Mouse (Mus musculus) limb, embryonic 11.5 days (tissue): ENCODE measurements around the gene Vmn1r183. TPM values are rescaled to one million over a fixed set of nuclear protein-coding genes. Genes with fewer than 3 reads are reported as not detected.

Experiments
- ATAC-seq: fragments of 200-750 bp; cut with Nextera tagmentation; 2 replicates; pipeline ENCODE4 v1.8.0; 2017; ENCODE audit warnings: low read depth; ENCODE audit not compliant: insufficient number of reproducible peaks, low FRiP score, low TSS enrichment
- DNase-seq: peaks from one replicate; pipeline ENCODE4 v3.0.0-alpha.2; 2015; ENCODE audit warnings: low spot score
- H3K27ac ChIP-seq: fragments of 300-500 bp; sonication (generic); replicated peaks from 2 replicates; pipeline ENCODE4 v1.5.1; 2014; ENCODE audit warnings: low read depth, mild to moderate bottlenecking, low read length
- H3K27me3 ChIP-seq: fragments of 300-500 bp; sonication (generic); 2 replicates; pipeline ENCODE4 v1.6.1; 2014; ENCODE audit warnings: mild to moderate bottlenecking, low read length, mixed read lengths; ENCODE audit not compliant: control insufficient read depth, insufficient read depth
- H3K36me3 ChIP-seq: fragments of 300-500 bp; sonication (generic); 2 replicates; pipeline ENCODE4 v1.6.1; 2014; ENCODE audit warnings: mild to moderate bottlenecking, low read length, moderate library complexity, mixed read lengths; ENCODE audit not compliant: control insufficient read depth, insufficient read depth
- H3K4me1 ChIP-seq: fragments of 300-500 bp; sonication (generic); 2 replicates; pipeline ENCODE4 v1.6.1; 2014; ENCODE audit warnings: low read length, mixed read lengths; ENCODE audit not compliant: control insufficient read depth, insufficient read depth
- H3K4me2 ChIP-seq: fragments of 300-500 bp; sonication (generic); 2 replicates; pipeline ENCODE4 v1.6.1; 2014; ENCODE audit warnings: low read depth, mild to moderate bottlenecking, moderate library complexity; ENCODE audit not compliant: severe bottlenecking
- H3K4me3 ChIP-seq: fragments of 300-500 bp; sonication (generic); 2 replicates; pipeline ENCODE4 v1.5.1; 2014; ENCODE audit warnings: low read depth, low read length
- H3K9ac ChIP-seq: fragments of 300-500 bp; sonication (generic); 2 replicates; pipeline ENCODE4 v1.6.1; 2014; ENCODE audit warnings: mild to moderate bottlenecking, low read length
- H3K9me3 ChIP-seq: fragments of 300-500 bp; sonication (generic); 2 replicates; pipeline ENCODE4 v1.6.1; 2016; ENCODE audit warnings: low read length; ENCODE audit not compliant: control insufficient read depth
- WGBS: fragments of 180-500 bp; shearing (Covaris S2); extraction: QIAGEN DNeasy Blood & Tissue Kit; methylation state at CpG from one replicate; pipeline ENCODE4 v1.1.7; 2014; 5-methylcytosine and 5-hydroxymethylcytosine counted together
- polyA plus RNA-seq: library from polyadenylated mRNA; unstranded; fragments of >200 nt; fragmentation: Nextera tagmentation; extraction: Ambion mirVana; gene quantifications from 2 replicates; pipeline ENCODE4 v1.2.1, GENCODE M21; 2014

Vmn1r183 gene
- polyA plus RNA-seq, 1 experiment from 2014 or later: not detected

GRCm38 (mm10) chr7:24105144-24105703, 52.2 kb downstream of the Vmn1r183 start:
- no peaks in the 10 kb centered on the region for H3K4me1 ChIP-seq
- no peak overlapping the region for H3K27ac ChIP-seq
- H3K9ac ChIP-seq: no peak overlapping the region
- peaks cover 79% of the 10 kb centered on the region for H3K36me3 ChIP-seq
- WGBS: 95% methylated on average over 18 of the region's 18 CpGs
- H3K4me3 ChIP-seq: no peak overlapping the region
- DNase-seq (no peak), ATAC-seq (no peak)
- no peaks in the 10 kb centered on the region for H3K27me3 ChIP-seq
- H3K9me3 ChIP-seq: peaks cover 64% of the 10 kb centered on the region
- no peak overlapping the region for H3K4me2 ChIP-seq

- ATAC-seq (no peak), DNase-seq (no peak)
- Histone ChIP-seq H3K4me1 (no peaks in the 10 kb centered on the region), H3K27me3 (no peaks in the 10 kb centered on the region), H3K9me3 (peaks cover 20% of the 10 kb centered on the region), H3K4me2 (no peak overlapping the region), H3K36me3 (peaks cover 27% of the 10 kb centered on the region), H3K27ac (no peak overlapping the region), H3K4me3 (no peak overlapping the region), H3K9ac (no peak overlapping the region)
- 94% methylated on average over 7 of the region's 7 CpGs for WGBS
Measured at GRCm38 (mm10) chr7:24110839-24111238, 57.8 kb downstream of the Vmn1r183 start.

- DNase-seq: no peak
- peak overlapping the region; percentile 59 for H3K4me3 ChIP-seq
- peaks cover 10% of the 10 kb centered on the region for H3K9me3 ChIP-seq
- H3K9ac ChIP-seq: peak overlapping the region; percentile 73
- peak overlapping the region; percentile 69 for H3K4me2 ChIP-seq
- no peaks in the 10 kb centered on the region for H3K27me3 ChIP-seq
- H3K36me3 ChIP-seq: peaks cover 18% of the 10 kb centered on the region
- 4% methylated on average over 9 of the region's 9 CpGs for WGBS
- H3K27ac ChIP-seq: no peak overlapping the region
- no peaks in the 10 kb centered on the region for H3K4me1 ChIP-seq
- peak; percentile 80; the same call in 1 of the 2 replicates for ATAC-seq
Measured at GRCm38 (mm10) chr7:24111772-24112155, 58.7 kb downstream of the Vmn1r183 start.

GRCm38 (mm10) chr7:24112156-24112856, 59.3 kb downstream of the Vmn1r183 start, which contains the start of gene Zfp112:
Zfp112 (plus strand) TSS chr7:24112314.
- H3K36me3 ChIP-seq: peaks cover 12% of the 10 kb centered on the region
- peak within 1 kb of the TSS; percentile 59 for H3K4me3 ChIP-seq
- H3K9me3 ChIP-seq: peaks cover 7% of the 10 kb centered on the region
- peak within 1 kb of the TSS; percentile 69 for H3K4me2 ChIP-seq
- H3K27me3 ChIP-seq: no peaks in the 10 kb centered on the region
- H3K27ac ChIP-seq: 0 out of 2 replicates have a peak within 1 kb of the TSS, but pooled peaks have one; percentile 36
- no peaks in the 10 kb centered on the region for H3K4me1 ChIP-seq
- DNase-seq (peak; percentile 81), ATAC-seq (peak; percentile 92)
- 2% methylated on average over 23 of the region's 23 CpGs for WGBS
- peak within 1 kb of the TSS; percentile 73 for H3K9ac ChIP-seq

GRCm38 (mm10) chr7:24113001-24113400, 59.9 kb downstream of the Vmn1r183 start:
- Histone ChIP-seq H3K4me2 (peak overlapping the region; percentile 69), H3K4me1 (no peaks in the 10 kb centered on the region), H3K9me3 (peaks cover 4% of the 10 kb centered on the region), H3K27ac (no peak overlapping the region), H3K4me3 (peak overlapping the region; percentile 59), H3K9ac (peak overlapping the region; percentile 73; the same call in 1 of the 2 replicates), H3K27me3 (no peaks in the 10 kb centered on the region), H3K36me3 (peaks cover 6% of the 10 kb centered on the region; the same call in 1 of the 2 replicates)
- DNase-seq: peak; percentile 65
- no peak for ATAC-seq
- 19% methylated on average over 12 of the region's 12 CpGs for WGBS

Other genes starting within 250 kb of the Vmn1r183 start
- gene Vmn1r175, start 242.6 kb upstream of the Vmn1r183 start, polyA plus RNA-seq: not detected in 2 replicates
- gene Vmn1r176, start 215.9 kb upstream of the Vmn1r183 start, polyA plus RNA-seq: not detected in 2 replicates
- gene Vmn1r177, start 186.8 kb upstream of the Vmn1r183 start, polyA plus RNA-seq: not detected in 2 replicates
- gene Vmn1r178, start 161.2 kb upstream of the Vmn1r183 start, polyA plus RNA-seq: not detected in 2 replicates
- gene Vmn1r179, start 126.3 kb upstream of the Vmn1r183 start, polyA plus RNA-seq: not detected in 2 replicates
- gene Vmn1r180, start 102.6 kb upstream of the Vmn1r183 start, polyA plus RNA-seq: not detected in 2 replicates
- not detected in 2 replicates for gene Vmn1r181, start 78.6 kb upstream of the Vmn1r183 start, polyA plus RNA-seq
- gene V1rd19, start 51.6 kb upstream of the Vmn1r183 start, polyA plus RNA-seq: not detected in 2 replicates
- gene Zfp180, start 28.7 kb downstream of the Vmn1r183 start, polyA plus RNA-seq: 30.7 and 30.9 TPM in 2 replicates
- gene Zfp112, start 59.1 kb downstream of the Vmn1r183 start, polyA plus RNA-seq: 3.3 and 5.4 TPM in 2 replicates
- gene Zfp235, start 80.9 kb downstream of the Vmn1r183 start, polyA plus RNA-seq: 18.4 and 18.5 TPM in 2 replicates
- gene Zfp114, start 121.8 kb downstream of the Vmn1r183 start, polyA plus RNA-seq: 5.3 and 5.9 TPM in 2 replicates
- gene Zfp111, start 158.2 kb downstream of the Vmn1r183 start, polyA plus RNA-seq: 12.8 and 14.2 TPM in 2 replicates
- 4.9 and 5.8 TPM in 2 replicates for gene Zfp109, start 184.3 kb downstream of the Vmn1r183 start, polyA plus RNA-seq
- 3.1 and 3.8 TPM in 2 replicates for gene Zfp108, start 201.5 kb downstream of the Vmn1r183 start, polyA plus RNA-seq
- 10.4 and 10.6 TPM in 2 replicates for gene Zfp93, start 217.2 kb downstream of the Vmn1r183 start, polyA plus RNA-seq
- 50.1 and 51.2 TPM in 2 replicates for gene Zfp61, start 248.0 kb downstream of the Vmn1r183 start, polyA plus RNA-seq